Mouse (Mus musculus): ENCODE measurements around the gene Ino80b. TPM values are rescaled to one million over a fixed set of nuclear protein-coding genes. Genes with fewer than 3 reads are reported as not detected.

Ino80b gene
- polyA plus RNA-seq, 1 experiment: 27.1 TPM

DNA sequence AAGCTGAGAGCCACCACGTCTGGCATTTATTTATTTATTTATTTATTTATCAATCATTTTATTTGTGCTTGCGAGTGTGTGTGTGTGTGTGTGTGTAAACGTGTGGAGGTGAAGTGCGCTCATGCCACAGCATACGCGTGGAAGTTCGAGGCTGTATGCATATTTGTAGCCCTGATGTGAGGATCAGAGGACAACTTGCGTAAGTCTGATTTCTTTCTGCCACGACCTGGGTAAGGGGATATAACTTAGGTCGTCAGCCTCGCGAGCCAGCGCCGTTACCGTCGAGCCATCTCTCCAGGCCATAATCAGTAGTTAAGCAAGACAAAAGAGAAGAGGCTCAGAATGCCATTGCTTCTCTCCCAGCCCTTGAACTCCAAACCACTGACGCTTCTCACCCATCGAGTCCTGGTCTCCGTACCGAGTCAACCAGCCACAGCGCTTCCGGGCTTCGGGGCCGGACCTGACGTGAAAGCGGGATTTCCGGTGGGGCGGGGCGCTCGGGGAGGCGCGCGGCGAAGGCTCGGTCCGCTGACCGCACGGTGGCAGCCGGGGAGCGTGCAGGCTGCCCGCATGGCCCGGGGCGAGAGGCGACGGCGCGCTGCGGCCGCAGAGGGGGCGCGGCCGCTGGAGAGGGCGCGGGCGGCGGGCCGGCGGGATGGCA lies 10.1 kb downstream of the Ino80b start, which contains the start of gene Mogs:
TSS of gene Mogs (plus strand) at position 486 of the 661 bp plus-strand sequence.
- Histone ChIP-seq H3K27me3 (ENCODE audit: control insufficient read depth, insufficient read depth, low read length) (no peaks in the 10 kb centered on the region), H3K4me3 (ENCODE audit: extremely low read depth, insufficient read depth, insufficient read length) (peak within 1 kb of the TSS; percentile 75), H3K4me1 (ENCODE audit: control insufficient read depth, insufficient read depth, insufficient read length) (peaks cover 12% of the 10 kb centered on the region), H3K27ac (ENCODE audit: insufficient read depth, low read length) (peak within 1 kb of the TSS; percentile 88), H3K36me3 (ENCODE audit: control insufficient read depth, insufficient read depth, low read length) (peaks cover 2% of the 10 kb centered on the region)
- WGBS: under 1% methylated on average over 49 of the region's 58 CpGs
- TF ChIP-seq POLR2A (IDR thresholded peaks at IDR 0.05; ENCODE audit: low read depth, low read length) (peak; percentile 97), CTCF (IDR thresholded peaks at IDR 0.05; ENCODE audit: extremely low read depth, insufficient read depth, insufficient read length, insufficient replicate concordance) (peak; percentile 14; the same call in 1 of the 2 replicates)
- DNase-seq (ENCODE audit: low read depth in 1 of 2, low spot score in 2 of 2): peak; percentile 74 to 94

DNA sequence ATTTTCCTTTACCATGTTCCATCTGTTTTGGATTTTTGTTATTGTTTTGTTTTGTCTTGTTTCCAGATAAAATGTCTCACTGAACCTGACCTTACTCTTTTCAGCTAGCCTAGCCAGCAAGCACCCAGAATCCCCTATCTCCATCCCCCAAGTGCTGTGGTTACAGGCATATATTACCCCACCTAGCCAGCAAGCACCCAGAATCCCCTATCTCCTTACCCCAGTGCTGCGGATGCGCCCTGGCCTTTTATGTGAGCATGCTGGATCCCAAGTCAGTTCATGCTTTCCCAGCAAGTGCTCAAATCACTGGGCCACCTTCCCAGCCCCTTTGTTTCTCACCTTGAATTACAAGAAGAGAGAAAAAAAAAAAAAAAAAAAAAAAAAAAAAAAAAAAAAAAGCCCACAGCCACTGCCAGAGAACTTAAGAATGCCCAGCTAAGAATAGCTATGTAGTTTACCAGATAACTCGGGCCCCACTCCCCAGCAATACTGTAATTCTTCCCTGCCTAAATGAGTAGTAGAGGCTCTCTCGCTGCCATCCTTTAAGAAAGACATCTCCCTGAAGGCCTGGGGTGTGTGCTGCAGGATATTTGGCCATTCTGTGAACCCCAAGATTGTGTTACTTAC lies 13.6 kb downstream of the Ino80b start:
- 84% methylated on average over 4 of the region's 4 CpGs for WGBS
- Histone ChIP-seq H3K27ac (ENCODE audit: insufficient read depth, low read length) (no peak overlapping the region), H3K36me3 (ENCODE audit: control insufficient read depth, insufficient read depth, low read length) (no peaks in the 10 kb centered on the region), H3K27me3 (ENCODE audit: control insufficient read depth, insufficient read depth, low read length) (no peaks in the 10 kb centered on the region), H3K4me1 (ENCODE audit: control insufficient read depth, insufficient read depth, insufficient read length) (peaks cover 7% of the 10 kb centered on the region), H3K4me3 (ENCODE audit: extremely low read depth, insufficient read depth, insufficient read length) (no peak overlapping the region)
- TF ChIP-seq CTCF (IDR thresholded peaks at IDR 0.05; ENCODE audit: extremely low read depth, insufficient read depth, insufficient read length, insufficient replicate concordance): no peak
- TF ChIP-seq POLR2A (IDR thresholded peaks at IDR 0.05; ENCODE audit: low read depth, low read length): no peak
- no peak for DNase-seq (ENCODE audit: low read depth in 1 of 2, low spot score in 2 of 2)

DNA sequence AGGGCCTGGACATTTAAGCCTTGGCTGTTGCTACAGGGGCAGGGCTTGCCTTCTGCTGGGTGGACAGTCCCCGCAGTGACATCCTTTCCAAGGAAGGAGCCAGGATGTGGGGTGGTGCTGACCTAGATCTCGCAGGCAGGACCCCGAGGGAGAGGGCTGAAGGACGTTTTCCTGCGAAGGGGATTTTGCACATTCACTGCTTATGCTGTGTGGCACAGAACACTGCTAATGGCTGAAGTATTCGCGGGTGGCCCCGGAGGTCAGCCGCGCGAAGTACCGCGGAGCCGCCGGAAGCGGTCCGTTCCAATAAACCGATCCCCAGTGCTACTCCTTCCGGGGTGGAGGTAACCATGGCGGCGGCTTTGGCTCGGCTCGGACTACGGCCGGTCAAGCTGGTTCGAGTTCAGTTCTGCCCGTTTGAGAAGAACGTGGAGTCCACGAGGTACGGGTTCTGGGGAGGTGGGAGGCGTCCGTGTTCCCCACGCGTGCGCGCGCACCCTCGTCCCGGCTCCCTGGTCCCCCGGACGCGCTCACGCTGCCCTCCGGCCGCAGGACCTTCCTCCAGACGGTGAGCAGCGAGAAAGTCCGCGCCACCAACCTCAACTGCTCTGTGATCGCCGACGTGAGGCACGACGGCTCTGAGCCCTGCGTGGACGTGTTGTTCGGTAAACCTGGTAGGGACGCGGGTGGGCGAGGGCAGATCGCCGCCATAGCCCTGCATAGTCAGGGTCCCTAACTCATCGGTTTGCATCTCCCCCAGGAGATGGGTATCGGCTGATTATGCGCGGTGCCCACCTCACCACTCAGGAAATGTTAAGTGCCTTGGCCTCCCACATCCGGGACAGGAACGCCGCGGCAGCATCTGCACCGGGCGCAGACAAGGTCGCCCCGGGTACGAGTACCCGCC lies 16.2 kb downstream of the Ino80b start, which contains the start of gene Mrpl53:
TSS of gene Mrpl53 (plus strand) at position 279 of the 907 bp plus-strand sequence.
- Histone ChIP-seq H3K4me3 (ENCODE audit: extremely low read depth, insufficient read depth, insufficient read length) (peak within 1 kb of the TSS; percentile 93), H3K27ac (ENCODE audit: insufficient read depth, low read length) (peak within 1 kb of the TSS; percentile 88), H3K36me3 (ENCODE audit: control insufficient read depth, insufficient read depth, low read length) (no peaks in the 10 kb centered on the region), H3K27me3 (ENCODE audit: control insufficient read depth, insufficient read depth, low read length) (no peaks in the 10 kb centered on the region), H3K4me1 (ENCODE audit: control insufficient read depth, insufficient read depth, insufficient read length) (peaks cover 2% of the 10 kb centered on the region; the same call in 1 of the 2 replicates)
- TF ChIP-seq CTCF (IDR thresholded peaks at IDR 0.05; ENCODE audit: extremely low read depth, insufficient read depth, insufficient read length, insufficient replicate concordance) (no peak; the same call in 1 of the 2 replicates), POLR2A (IDR thresholded peaks at IDR 0.05; ENCODE audit: low read depth, low read length) (peak; percentile 61)
- DNase-seq (ENCODE audit: low read depth in 1 of 2, low spot score in 2 of 2): peak in 1 of 2 experiments; percentile 75
- WGBS: under 1% methylated on average over 76 of the region's 76 CpGs

DNA sequence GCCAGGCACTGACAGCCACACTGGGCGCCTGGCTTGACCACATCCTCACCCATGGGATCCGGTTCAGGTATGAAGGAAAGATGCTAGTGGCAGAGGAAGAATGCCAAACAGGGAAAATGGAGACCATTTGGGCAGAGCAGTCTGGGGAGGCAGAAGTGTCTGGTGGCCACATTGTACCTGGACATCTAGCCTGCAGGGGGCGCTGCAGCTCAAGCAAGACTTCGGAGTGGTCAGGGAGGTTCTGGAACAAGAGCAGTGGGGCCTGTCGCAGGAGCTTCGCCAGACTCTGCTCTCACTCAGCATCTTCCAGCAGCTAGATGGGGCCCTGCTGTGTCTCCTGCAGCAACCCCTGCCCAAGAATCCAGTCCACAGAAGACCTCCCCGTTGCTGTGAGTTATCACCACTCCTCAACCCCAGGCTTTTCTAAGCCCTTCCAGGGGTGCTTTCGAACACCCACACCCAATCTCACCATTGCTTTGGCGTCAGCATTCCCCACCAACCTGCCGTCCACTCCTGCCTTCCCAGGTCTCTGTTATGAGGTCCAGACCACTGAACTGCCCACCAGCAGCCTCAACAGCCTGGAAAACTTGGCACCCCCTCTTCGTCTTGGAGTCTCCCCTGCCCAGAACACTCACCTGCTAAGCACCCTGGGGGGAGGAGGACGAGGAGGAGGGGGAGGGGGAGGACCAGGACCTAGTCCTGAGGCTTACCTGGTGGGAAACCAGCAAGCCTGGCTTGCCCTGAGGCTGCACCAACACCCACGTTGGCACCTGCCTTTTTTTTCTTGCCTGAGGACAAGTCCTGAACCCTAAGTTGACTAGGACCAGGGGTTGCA lies 17.4 kb downstream of the Ino80b start:
- Histone ChIP-seq H3K4me3 (ENCODE audit: extremely low read depth, insufficient read depth, insufficient read length) (no peak overlapping the region), H3K36me3 (ENCODE audit: control insufficient read depth, insufficient read depth, low read length) (no peaks in the 10 kb centered on the region; the same call in 1 of the 2 replicates), H3K27ac (ENCODE audit: insufficient read depth, low read length) (no peak overlapping the region), H3K27me3 (ENCODE audit: control insufficient read depth, insufficient read depth, low read length) (no peaks in the 10 kb centered on the region), H3K4me1 (ENCODE audit: control insufficient read depth, insufficient read depth, insufficient read length) (peaks cover 7% of the 10 kb centered on the region; the same call in 1 of the 2 replicates)
- 50% methylated on average over 13 of the region's 13 CpGs for WGBS
- TF ChIP-seq POLR2A (IDR thresholded peaks at IDR 0.05; ENCODE audit: low read depth, low read length) (no peak), CTCF (IDR thresholded peaks at IDR 0.05; ENCODE audit: extremely low read depth, insufficient read depth, insufficient read length, insufficient replicate concordance) (peak; percentile 76; the same call in 1 of the 2 replicates)
- peak in 1 of 2 experiments; percentile 74 for DNase-seq (ENCODE audit: low read depth in 1 of 2, low spot score in 2 of 2)

DNA sequence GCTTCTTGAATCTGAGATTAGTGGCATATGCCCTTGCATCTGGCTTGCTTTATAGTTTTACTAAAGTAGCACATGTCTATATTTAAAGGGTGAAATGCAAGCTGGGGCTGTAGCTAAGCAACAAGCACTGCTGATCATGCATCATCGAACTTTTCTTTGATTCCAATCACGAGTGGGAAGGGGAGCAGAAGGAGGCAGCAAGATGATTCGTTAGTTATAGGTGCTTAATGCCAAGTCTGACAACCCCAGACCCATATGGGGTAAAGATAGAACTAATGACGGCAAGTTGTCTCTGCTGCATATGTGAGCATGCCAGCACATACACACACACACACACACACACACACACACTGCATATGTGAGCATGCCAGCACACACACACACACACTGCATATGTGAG lies 21.1 kb downstream of the Ino80b start:
- no peak for DNase-seq (ENCODE audit: low read depth in 1 of 2, low spot score in 2 of 2)
- 89% methylated on average over 4 of the region's 4 CpGs for WGBS

More for the DNA sequence above, 21.1 kb downstream of the Ino80b start:
- Histone ChIP-seq H3K27ac (ENCODE audit: insufficient read depth, low read length) (no peak overlapping the region), H3K27me3 (ENCODE audit: control insufficient read depth, insufficient read depth, low read length) (no peaks in the 10 kb centered on the region), H3K36me3 (ENCODE audit: control insufficient read depth, insufficient read depth, low read length) (no peaks in the 10 kb centered on the region; the same call in 1 of the 2 replicates), H3K4me1 (ENCODE audit: control insufficient read depth, insufficient read depth, insufficient read length) (peaks cover 13% of the 10 kb centered on the region), H3K4me3 (ENCODE audit: extremely low read depth, insufficient read depth, insufficient read length) (no peak overlapping the region)
- TF ChIP-seq CTCF (IDR thresholded peaks at IDR 0.05; ENCODE audit: extremely low read depth, insufficient read depth, insufficient read length, insufficient replicate concordance) (no peak), POLR2A (IDR thresholded peaks at IDR 0.05; ENCODE audit: low read depth, low read length) (no peak)
